Mouse (Mus musculus) adrenal gland, postnatal 10 days (tissue): ENCODE results near the gene Ubald1. TPM values are rescaled to one million over a fixed set of nuclear protein-coding genes. Genes with fewer than 3 reads are reported as not detected.
A peak's percentile ranks its signal among the peaks of the same experiment; 100 is the strongest.

Experiments
- DNase-seq: peaks from one replicate; pipeline ENCODE4 v3.0.0; 2021; ENCODE audit warnings: mixed read lengths
- total RNA-seq, 2 experiments: library from RNA; stranded (reverse); gene quantifications; 2 replicates each; pipeline ENCODE4 v1.2.3; 2021

Ubald1 gene
- total RNA-seq, 2 experiments from 2014 or later, result 29.2 to 31.3 TPM

- DNase-seq, result no peak
These were observed 8.2 kb downstream of the Ubald1 start for GRCm38 (mm10) chr16:4871926-4872325.

DNA sequence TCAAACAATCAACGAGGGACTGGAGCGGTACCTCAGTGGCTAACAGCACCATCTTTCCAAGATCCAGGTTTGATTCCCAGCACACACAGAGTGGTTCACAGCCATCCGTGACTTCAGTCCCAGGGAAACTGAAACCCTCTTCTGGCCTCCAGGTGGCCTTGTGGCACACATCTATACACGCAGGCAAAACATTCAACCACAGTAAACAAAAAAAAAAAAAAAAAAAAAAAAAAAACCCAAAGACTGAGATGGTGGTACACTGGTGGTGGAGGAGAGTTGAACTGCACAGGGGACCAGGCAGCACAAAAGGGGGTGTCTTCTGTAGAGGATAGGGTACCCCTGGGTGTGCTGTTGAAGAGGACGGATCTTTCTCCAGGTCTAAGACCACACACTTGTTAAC lies 9.6 kb downstream of the Ubald1 start:
- DNase-seq, result no peak

DNA sequence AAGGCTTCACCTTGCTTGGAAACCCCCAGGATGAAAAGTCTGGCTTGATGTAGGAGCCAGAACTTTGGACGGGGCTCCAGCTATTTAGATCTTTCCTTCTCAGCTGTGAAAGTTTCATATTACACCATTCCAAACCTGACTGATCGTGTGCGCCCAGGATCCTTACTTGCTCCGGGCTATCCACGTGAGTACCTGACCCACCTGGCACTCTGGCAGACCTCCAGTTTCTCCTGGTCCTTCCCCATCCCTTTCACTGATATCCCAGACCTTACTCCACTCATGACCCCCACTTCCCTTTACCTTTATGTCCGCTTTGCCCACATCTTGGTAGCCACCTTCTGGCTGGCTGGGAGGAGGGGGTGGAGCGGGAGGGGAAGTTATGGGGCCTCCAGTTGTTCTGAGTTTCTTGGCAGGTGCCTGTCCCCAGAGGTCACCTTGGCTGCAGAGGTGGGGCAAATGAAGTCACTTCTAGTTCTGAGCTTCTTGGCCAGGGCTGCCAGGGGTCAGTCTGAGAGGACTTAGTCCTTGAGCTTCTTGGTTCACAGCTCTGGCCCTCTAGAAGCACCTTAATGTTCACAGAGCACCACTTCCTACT lies 13.9 kb downstream of the Ubald1 start:
- no peak for DNase-seq

DNA sequence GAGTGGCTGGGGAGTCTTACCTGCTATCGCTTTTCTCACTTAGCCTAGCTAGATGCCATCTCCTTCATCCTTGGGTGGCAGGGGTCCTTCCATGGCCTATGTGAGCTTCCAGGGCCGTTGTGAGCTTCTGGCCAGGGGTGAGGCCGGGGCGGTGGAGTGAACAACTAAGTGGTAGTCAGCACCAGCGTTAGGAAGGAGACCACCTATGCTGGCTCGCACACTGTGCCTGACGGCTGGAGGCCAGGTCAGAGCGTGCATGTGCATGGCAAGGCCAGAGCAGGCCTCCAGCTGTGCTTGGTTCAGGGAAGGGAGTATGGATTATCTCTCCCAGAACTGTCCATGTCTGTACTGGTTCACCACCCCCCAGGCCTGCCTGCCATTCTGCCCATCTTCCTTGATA lies 16.4 kb downstream of the Ubald1 start:
- no peak for DNase-seq

DNA sequence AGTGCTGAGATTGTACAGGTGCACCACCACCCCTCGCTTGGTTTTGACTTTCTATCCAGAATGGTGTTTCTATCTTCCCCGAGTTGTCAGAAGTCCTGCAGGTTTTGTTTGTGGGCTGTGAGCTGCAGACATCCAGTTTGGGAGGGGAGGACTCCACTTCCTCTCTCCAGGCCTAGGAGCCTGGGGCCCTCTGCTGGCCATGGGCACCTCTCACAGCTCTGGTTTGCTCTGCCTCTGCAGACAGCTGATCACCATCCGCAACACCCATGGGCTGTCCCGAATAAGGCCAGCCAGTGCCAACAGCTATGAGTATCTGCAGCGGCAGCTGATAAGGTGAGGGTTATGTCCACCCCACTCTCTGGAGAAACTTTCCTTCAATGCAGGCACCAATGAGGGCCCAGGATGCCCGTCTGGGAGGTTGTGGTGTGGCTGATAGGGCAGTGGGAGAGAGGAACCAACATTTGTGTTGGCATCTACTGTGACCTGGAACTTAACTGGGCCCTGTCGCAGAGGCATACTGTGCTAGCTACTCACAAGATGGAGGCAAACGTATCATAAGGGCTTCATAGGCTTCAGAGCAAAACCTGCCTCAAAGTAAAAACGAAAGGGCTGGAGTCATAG lies 17.1 kb downstream of the Ubald1 start:
- DNase-seq, result peak; percentile 85

- DNase-seq, result no peak
These were observed 18.7 kb downstream of the Ubald1 start for GRCm38 (mm10) chr16:4861392-4861791.

- DNase-seq, result no peak
These were observed 25.0 kb downstream of the Ubald1 start for GRCm38 (mm10) chr16:4855046-4855650.

- DNase-seq, result no peak
These were observed 29.0 kb downstream of the Ubald1 start for GRCm38 (mm10) chr16:4850938-4851628.

GRCm38 (mm10) chr16:4850361-4850760 lies 29.8 kb downstream of the Ubald1 start:
- DNase-seq, result peak; percentile 68

- no peak for DNase-seq
These were observed 32.0 kb downstream of the Ubald1 start for GRCm38 (mm10) chr16:4848090-4848489.

DNA sequence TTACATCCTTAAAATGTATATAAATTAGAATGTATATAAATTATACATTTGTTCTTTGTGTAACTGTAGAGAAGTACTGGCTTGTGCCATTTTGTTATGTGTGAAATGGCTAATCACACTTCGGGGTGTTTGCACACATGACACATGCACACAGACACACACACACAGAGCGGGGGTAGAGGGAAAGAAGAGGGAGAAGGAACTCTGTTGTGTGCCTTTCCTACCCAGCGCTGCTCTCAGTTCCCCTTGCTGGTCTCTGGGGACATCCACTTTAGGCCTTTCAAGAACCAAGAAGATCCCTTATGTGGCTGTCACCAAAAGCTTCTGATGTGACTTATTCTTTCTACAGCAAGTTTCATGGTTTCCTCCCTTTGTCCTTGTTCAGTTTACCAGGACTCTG lies 33.1 kb downstream of the Ubald1 start:
- no peak for DNase-seq

DNA sequence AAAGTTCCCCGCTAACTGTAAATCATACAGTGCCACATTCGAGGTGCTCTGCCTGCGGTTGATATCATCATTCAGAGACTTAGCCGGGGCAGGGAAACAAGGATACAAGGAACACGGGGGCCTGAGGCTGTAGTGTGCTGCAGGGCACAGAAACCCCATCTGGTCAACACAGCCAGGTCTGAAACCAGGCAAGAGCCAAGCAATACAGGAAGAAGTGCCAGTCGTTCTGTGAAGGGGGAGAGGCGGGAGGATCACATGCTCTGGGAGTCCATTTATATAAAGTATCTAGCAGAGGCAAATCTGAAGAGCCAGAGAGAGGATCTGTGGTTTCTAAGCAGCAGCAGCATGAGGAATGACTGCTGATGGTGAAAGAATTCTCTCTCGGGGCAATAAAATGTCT lies 39.9 kb downstream of the Ubald1 start:
- DNase-seq, result no peak

- no peak for DNase-seq
These were observed 40.6 kb downstream of the Ubald1 start for GRCm38 (mm10) chr16:4839552-4839951.

GRCm38 (mm10) chr16:4837631-4838030 lies 42.5 kb downstream of the Ubald1 start:
- no peak for DNase-seq

DNA sequence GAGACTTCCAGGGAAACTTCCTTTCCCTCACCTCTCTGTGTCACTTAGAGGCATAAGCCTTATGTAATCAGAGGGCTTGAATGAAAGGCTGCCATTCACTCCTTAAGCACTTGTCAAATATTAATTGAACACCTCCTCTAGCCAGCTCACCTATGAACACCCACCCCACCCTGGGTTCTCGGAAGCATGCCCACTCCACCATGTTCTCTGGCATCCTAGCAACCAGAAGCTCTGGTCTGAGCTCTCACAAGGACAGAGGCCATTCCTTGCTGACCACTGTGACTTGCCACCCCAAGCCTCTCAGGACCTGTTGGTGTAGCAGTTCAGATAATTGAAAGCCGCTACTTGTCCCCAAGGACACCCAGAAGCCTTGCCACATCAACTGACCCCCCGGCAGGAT lies 44.9 kb downstream of the Ubald1 start, which contains the start of gene 4930562C15Rik:
TSS of gene 4930562C15Rik (plus strand) at position 226 of the 400 bp plus-strand sequence.
- DNase-seq, result no peak

GRCm38 (mm10) chr16:4833858-4834257 lies 46.3 kb downstream of the Ubald1 start:
- no peak for DNase-seq

- DNase-seq, result peak; percentile 61
These were observed 48.3 kb downstream of the Ubald1 start for GRCm38 (mm10) chr16:4831650-4832419.

DNA sequence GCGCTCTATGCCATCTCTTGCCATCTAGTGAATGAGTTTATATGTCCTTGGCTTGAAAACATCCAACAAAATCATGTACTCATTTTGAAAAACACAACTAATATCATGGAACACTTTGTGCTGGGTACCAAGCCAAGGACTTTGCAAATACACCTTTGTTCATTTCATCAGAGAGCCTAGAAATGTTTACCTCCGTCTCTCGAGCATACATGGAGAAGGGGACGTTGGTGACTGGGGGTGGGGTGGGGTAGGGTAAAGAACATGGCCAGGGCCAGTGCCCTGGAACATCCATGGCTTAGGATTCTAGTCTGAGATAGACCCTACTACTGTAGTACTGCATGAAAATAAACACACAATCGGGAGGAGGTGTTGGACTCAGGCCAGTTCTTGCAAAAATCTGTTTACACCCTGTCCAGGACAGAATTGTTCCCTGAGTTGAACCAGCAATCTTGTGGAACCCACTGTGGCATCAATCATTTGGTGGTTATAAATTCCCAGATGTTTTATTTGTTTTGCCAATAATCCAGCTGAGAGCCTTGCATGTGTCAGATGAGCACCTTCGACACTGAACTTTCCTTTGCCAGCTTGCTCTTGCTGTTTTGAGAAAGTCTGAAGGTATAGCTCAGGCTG lies 50.7 kb downstream of the Ubald1 start:
- no peak for DNase-seq

GRCm38 (mm10) chr16:4827639-4828038 lies 52.5 kb downstream of the Ubald1 start:
- no peak for DNase-seq
